Mouse (Mus musculus) MEL (cell line): ENCODE measurements around the gene H1fnt. TPM values are rescaled to one million over a fixed set of nuclear protein-coding genes. Genes with fewer than 3 reads are reported as not detected.

ENCODE experiments used
- DNase-seq: peaks from one replicate; pipeline ENCODE4 v3.0.0; 2011; ENCODE audit warnings: low read depth, low spot score
- H3K27ac ChIP-seq: 2 replicates; pipeline ENCODE4 v1.5.1; 2012; ENCODE audit warnings: low read depth, mild to moderate bottlenecking, control low read depth, low read length, moderate library complexity; ENCODE audit not compliant: control insufficient read depth
- H3K27me3 ChIP-seq, 2 experiments: fragments of 150-350 bp in 1 of 2; sonication (generic) in 1 of 2; 2 replicates each; pipeline ENCODE4 v1.6.1; 2012; ENCODE audit warnings: low read length in 2 of 2, mild to moderate bottlenecking in 2 of 2, improper control_type of control experiment in 1 of 2, moderate library complexity in 1 of 2; ENCODE audit not compliant: insufficient read depth in 2 of 2, control insufficient read depth in 1 of 2
- H3K36me3 ChIP-seq, 2 experiments: 2 replicates each; pipeline ENCODE4 v1.6.1; 2012 to 2014; ENCODE audit warnings: low read length in 2 of 2, improper control_type of control experiment in 1 of 2, inconsistent platforms in 1 of 2, mild to moderate bottlenecking in 1 of 2; ENCODE audit not compliant: insufficient read depth in 2 of 2, control insufficient read depth in 1 of 2
- H3K4me1 ChIP-seq, 2 experiments: fragments of 150-350 bp in 1 of 2; sonication (generic) in 1 of 2; 2 replicates each; pipeline ENCODE4 v1.6.1; 2012; ENCODE audit warnings: low read length in 2 of 2, improper control_type of control experiment in 1 of 2, mild to moderate bottlenecking in 1 of 2; ENCODE audit not compliant: insufficient read depth in 2 of 2, control insufficient read depth in 1 of 2
- H3K4me3 ChIP-seq, 2 experiments: fragments of 150-350 bp in 1 of 2; sonication (generic) in 1 of 2; 2 replicates each; pipeline ENCODE4 v1.5.1; 2012; ENCODE audit warnings: low read depth in 2 of 2, low read length in 2 of 2, mild to moderate bottlenecking in 2 of 2, moderate library complexity in 2 of 2, control low read depth in 1 of 2, improper control_type of control experiment in 1 of 2; ENCODE audit not compliant: control insufficient read depth in 1 of 2, insufficient read depth in 1 of 2
- H3K79me2 ChIP-seq: 2 replicates; pipeline ENCODE4 v1.6.1; 2012; ENCODE audit warnings: mild to moderate bottlenecking, low read length, moderate library complexity; ENCODE audit not compliant: control insufficient read depth, poor library complexity, insufficient read depth
- H3K9ac ChIP-seq: 2 replicates; pipeline ENCODE4 v1.6.1; 2012; ENCODE audit warnings: low read depth, mild to moderate bottlenecking, control low read depth, low read length, moderate library complexity; ENCODE audit not compliant: control insufficient read depth, poor library complexity, severe bottlenecking
- H3K9me3 ChIP-seq: fragments of 150-350 bp; sonication (generic); replicated peaks from 2 replicates; pipeline ENCODE4 v1.6.1; 2012; ENCODE audit warnings: mild to moderate bottlenecking, low read length, improper control_type of control experiment, moderate library complexity; ENCODE audit not compliant: insufficient read depth
- BHLHE40 ChIP-seq: IDR thresholded peaks from 2 replicates; pipeline ENCODE4 v1.6.1; 2012; ENCODE audit warnings: low read depth, mild to moderate bottlenecking, inconsistent platforms, low read length, improper control_type of control experiment, borderline replicate concordance
- CHD1 ChIP-seq: IDR thresholded peaks from 2 replicates; pipeline ENCODE4 v1.6.1; 2012; ENCODE audit warnings: low read depth, mild to moderate bottlenecking, inconsistent platforms, low read length, improper control_type of control experiment
- CHD2 ChIP-seq: IDR thresholded peaks from 2 replicates; pipeline ENCODE4 v1.6.1; 2011; ENCODE audit warnings: low read length, improper control_type of control experiment
- CTCF ChIP-seq, 3 experiments: IDR thresholded peaks in 2 of 3; conservative IDR thresholded peaks in 1 of 3; 2 replicates each; pipeline ENCODE4 v1.5.1; 2011 to 2012; ENCODE audit warnings: low read length in 3 of 3, low read depth in 2 of 3, mild to moderate bottlenecking in 2 of 3, improper control_type of control experiment in 1 of 3, inconsistent platforms in 1 of 3, mixed read lengths in 1 of 3, moderate library complexity in 1 of 3; ENCODE audit not compliant: control insufficient read depth in 1 of 3, insufficient read depth in 1 of 3, poor library complexity in 1 of 3, severe bottlenecking in 1 of 3
- E2F4 ChIP-seq: IDR thresholded peaks from 2 replicates; pipeline ENCODE4 v1.6.1; 2011; ENCODE audit warnings: low read depth, low read length, improper control_type of control experiment, borderline replicate concordance
- ETS1 ChIP-seq: IDR thresholded peaks from 2 replicates; pipeline ENCODE4 v1.6.1; 2012; ENCODE audit warnings: low read depth, mild to moderate bottlenecking, inconsistent platforms, low read length, improper control_type of control experiment, moderate library complexity
- GABPA ChIP-seq: IDR thresholded peaks from 2 replicates; pipeline ENCODE4 v1.6.1; 2012; ENCODE audit warnings: low read depth, mild to moderate bottlenecking, inconsistent platforms, low read length, improper control_type of control experiment, moderate library complexity
- HCFC1 ChIP-seq: IDR thresholded peaks from 2 replicates; pipeline ENCODE4 v1.6.1; 2012; ENCODE audit warnings: low read depth, mild to moderate bottlenecking, inconsistent platforms, low read length, improper control_type of control experiment, moderate library complexity
- MAFK ChIP-seq: IDR thresholded peaks from 2 replicates; pipeline ENCODE4 v1.6.1; 2011; ENCODE audit warnings: low read depth, mild to moderate bottlenecking, low read length, improper control_type of control experiment, borderline replicate concordance
- MAX ChIP-seq: IDR thresholded peaks from 2 replicates; pipeline ENCODE4 v1.6.1; 2011; ENCODE audit warnings: low read length, improper control_type of control experiment
- MAZ ChIP-seq: IDR thresholded peaks from 2 replicates; pipeline ENCODE4 v1.6.1; 2012; ENCODE audit warnings: low read depth, mild to moderate bottlenecking, inconsistent platforms, low read length, improper control_type of control experiment
- MEF2A ChIP-seq: IDR thresholded peaks from 2 replicates; pipeline ENCODE4 v1.6.1; 2014; ENCODE audit warnings: low read depth, mild to moderate bottlenecking, inconsistent platforms, low read length, improper control_type of control experiment; ENCODE audit not compliant: poor library complexity, insufficient replicate concordance, severe bottlenecking; ENCODE audit errors: extremely low read depth
- MXI1 ChIP-seq: IDR thresholded peaks from 2 replicates; pipeline ENCODE4 v1.6.1; 2011; ENCODE audit warnings: mild to moderate bottlenecking, low read depth, low read length, improper control_type of control experiment
- NELFE ChIP-seq: IDR thresholded peaks from 2 replicates; pipeline ENCODE4 v1.6.1; 2011; ENCODE audit warnings: low read depth, low read length, improper control_type of control experiment
- NRF1 ChIP-seq: IDR thresholded peaks from 2 replicates; pipeline ENCODE4 v1.6.1; 2014; ENCODE audit warnings: low read depth, mild to moderate bottlenecking, inconsistent platforms, low read length, improper control_type of control experiment, moderate library complexity; ENCODE audit not compliant: poor library complexity, insufficient read depth, severe bottlenecking
- POLR2A ChIP-seq, 2 experiments: IDR thresholded peaks; 2 replicates each; pipeline ENCODE4 v1.6.1; 2011 to 2012; ENCODE audit warnings: low read length in 2 of 2, mild to moderate bottlenecking in 2 of 2, control low read depth in 1 of 2, improper control_type of control experiment in 1 of 2, low read depth in 1 of 2, moderate library complexity in 1 of 2; ENCODE audit not compliant: control insufficient read depth in 1 of 2, insufficient read depth in 1 of 2, poor library complexity in 1 of 2
- RAD21 ChIP-seq: IDR thresholded peaks from 2 replicates; pipeline ENCODE4 v1.6.1; 2011; ENCODE audit warnings: mild to moderate bottlenecking, low read depth, low read length, improper control_type of control experiment
- RCOR1 ChIP-seq: IDR thresholded peaks from 2 replicates; pipeline ENCODE4 v1.6.1; 2012; ENCODE audit warnings: low read depth, mild to moderate bottlenecking, inconsistent platforms, low read length, improper control_type of control experiment
- SIN3A ChIP-seq: IDR thresholded peaks from 2 replicates; pipeline ENCODE4 v1.6.1; 2012; ENCODE audit warnings: low read length, improper control_type of control experiment, inconsistent platforms
- SMC3 ChIP-seq: IDR thresholded peaks from 2 replicates; pipeline ENCODE4 v1.6.1; 2011; ENCODE audit warnings: low read depth, low read length, improper control_type of control experiment
- TBP ChIP-seq: IDR thresholded peaks from 2 replicates; pipeline ENCODE4 v1.8.0; 2011; ENCODE audit warnings: low read depth, low read length, improper control_type of control experiment
- UBTF ChIP-seq: IDR thresholded peaks from 2 replicates; pipeline ENCODE4 v1.6.1; 2012; ENCODE audit warnings: low read depth, mild to moderate bottlenecking, inconsistent platforms, low read length, improper control_type of control experiment, moderate library complexity, borderline replicate concordance; ENCODE audit not compliant: insufficient read depth
- USF1 ChIP-seq: IDR thresholded peaks from 2 replicates; pipeline ENCODE4 v1.6.1; 2014; ENCODE audit warnings: low read depth, mild to moderate bottlenecking, inconsistent platforms, low read length, improper control_type of control experiment, moderate library complexity
- USF2 ChIP-seq, 2 experiments: IDR thresholded peaks; 2 replicates each; pipeline ENCODE4 v1.6.1; 2011 to 2012; ENCODE audit warnings: improper control_type of control experiment in 2 of 2, low read length in 2 of 2, borderline replicate concordance in 1 of 2, inconsistent platforms in 1 of 2, low read depth in 1 of 2, mild to moderate bottlenecking in 1 of 2; ENCODE audit not compliant: insufficient read depth in 1 of 2
- ZNF384 ChIP-seq: IDR thresholded peaks from 2 replicates; pipeline ENCODE4 v1.6.1; 2012; ENCODE audit warnings: low read depth, mild to moderate bottlenecking, inconsistent platforms, low read length, improper control_type of control experiment
- polyA plus RNA-seq, 2 experiments: library from polyadenylated mRNA; stranded (reverse) in 1 of 2; unstranded in 1 of 2; fragments of >175 nt in 1 of 2; fragments of >200 nt in 1 of 2; gene quantifications; 2 replicates each; pipeline versions ENCODE4 v1.2.1 to v1.2.4; 2012; ENCODE audit warnings: low replicate concordance in 2 of 2, low read depth in 1 of 2; ENCODE audit not compliant: insufficient read length in 2 of 2, insufficient read depth in 1 of 2, missing spikeins in 1 of 2
- total RNA-seq: library from RNA; depleted of rRNA; stranded (reverse); fragments of 300-350 nt; gene quantifications from 2 replicates; pipeline ENCODE4 v1.2.3, GENCODE M21; 2012; rRNA removed

Gene H1fnt
- not detected in 2 replicates for total RNA-seq
- polyA plus RNA-seq = not detected

- no peak for DNase-seq
- TF ChIP-seq RAD21 (no peak), POLR2A (IDR thresholded peaks at IDR 0.05; ENCODE audit: control insufficient read depth in 1 of 2, insufficient read depth in 1 of 2, low read depth in 1 of 2, low read length in 2 of 2, poor library complexity in 1 of 2) (no peak), HCFC1 (no peak), CTCF (IDR thresholded peaks at IDR 0.05 in 2 of 3, conservative IDR thresholded peaks at IDR 0.05 in 1 of 3; ENCODE audit: control insufficient read depth in 1 of 3, insufficient read depth in 1 of 3, low read depth in 2 of 3, low read length in 3 of 3, poor library complexity in 1 of 3, severe bottlenecking in 1 of 3) (no peak), MAX (no peak), UBTF (no peak), SMC3 (no peak), GABPA (no peak), CHD1 (no peak), NRF1 (no peak), MAFK (no peak), TBP (no peak), RCOR1 (no peak), E2F4 (no peak), MXI1 (no peak), USF2 (IDR thresholded peaks at IDR 0.05; ENCODE audit: borderline replicate concordance in 1 of 2, insufficient read depth in 1 of 2, low read depth in 1 of 2, low read length in 2 of 2) (no peak)
- TF ChIP-seq, all 39 proteins: peak for 0
- Histone ChIP-seq H3K27me3 (peaks cover 9 to 11% of the 10 kb centered on the region in 2 experiments), H3K4me3 (no peak within 1 kb of the TSS), H3K4me1 (no peaks in the 10 kb centered on the region), H3K36me3 (no peaks in the 10 kb centered on the region), H3K27ac (no peak within 1 kb of the TSS), H3K9ac (no peak within 1 kb of the TSS), H3K79me2 (no peaks in the 10 kb centered on the region), H3K9me3 (no peaks in the 10 kb centered on the region)
Observed at GRCm38 (mm10) chr15:98257193-98257592, at the start of gene H1fnt. H1fnt (minus strand) TSS chr15:98257293.

DNA sequence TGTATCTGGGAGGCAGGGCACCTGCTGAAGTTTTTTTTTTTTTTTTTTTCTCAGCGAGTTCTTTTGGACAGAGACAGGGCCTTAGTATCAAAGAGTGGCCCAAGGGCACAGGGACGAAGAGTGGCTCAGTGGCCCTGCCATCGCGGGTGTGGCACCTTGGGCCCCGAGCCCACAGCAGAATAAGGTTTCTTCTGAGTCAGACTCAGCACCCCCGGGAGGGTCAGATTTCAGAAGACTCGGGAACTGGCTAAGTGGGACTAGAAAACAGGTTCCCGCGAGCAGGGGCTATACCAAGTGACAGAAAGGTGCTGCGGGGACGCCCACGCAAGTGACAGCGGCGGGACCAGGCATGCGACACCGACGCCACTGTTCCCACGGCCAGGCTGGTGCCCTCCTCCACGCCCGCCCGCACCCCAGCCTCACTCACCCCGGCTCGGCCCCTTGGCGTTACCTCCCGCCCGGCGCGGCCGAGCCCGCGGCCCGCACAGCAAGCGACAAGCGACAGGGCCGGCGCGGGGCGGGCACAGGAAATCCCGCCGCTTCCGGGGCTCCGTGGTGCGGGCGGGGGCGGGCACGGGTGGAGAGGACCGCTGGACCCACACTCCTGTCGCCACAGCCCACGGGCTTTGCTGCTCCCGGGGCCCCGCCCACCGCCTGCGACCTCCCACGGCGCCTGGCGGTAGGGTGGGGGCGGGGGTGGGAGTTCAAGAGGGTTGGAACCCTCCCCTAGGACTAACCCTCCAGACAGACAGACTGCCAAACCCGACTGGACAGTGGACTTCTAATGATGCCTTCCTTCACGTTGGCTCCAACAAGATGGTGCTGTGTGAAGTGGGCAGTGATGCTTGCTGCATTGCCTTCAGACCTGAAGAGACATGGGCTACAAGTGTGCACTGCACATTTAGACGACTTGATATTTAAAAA, 38.8 kb upstream of the H1fnt start, which contains the start of gene Zfp641:
TSS of gene Zfp641 (minus strand) at position 534 of the 924 bp plus-strand sequence.
- Histone ChIP-seq H3K4me1 (no peaks in the 10 kb centered on the region), H3K27me3 (no peaks in the 10 kb centered on the region), H3K4me3 (no peak within 1 kb of the TSS), H3K79me2 (no peaks in the 10 kb centered on the region), H3K27ac (no peak within 1 kb of the TSS), H3K36me3 (no peaks in the 10 kb centered on the region), H3K9me3 (no peaks in the 10 kb centered on the region), H3K9ac (no peak within 1 kb of the TSS)
- no peak for DNase-seq
- TF ChIP-seq CHD2 (no peak), ETS1 (no peak), MAX (no peak), MXI1 (no peak), POLR2A (IDR thresholded peaks at IDR 0.05; ENCODE audit: control insufficient read depth in 1 of 2, insufficient read depth in 1 of 2, low read depth in 1 of 2, low read length in 2 of 2, poor library complexity in 1 of 2) (no peak), NRF1 (no peak), USF1 (no peak), NELFE (no peak), BHLHE40 (no peak), SIN3A (no peak), CTCF (IDR thresholded peaks at IDR 0.05 in 2 of 3, conservative IDR thresholded peaks at IDR 0.05 in 1 of 3; ENCODE audit: control insufficient read depth in 1 of 3, insufficient read depth in 1 of 3, low read depth in 2 of 3, low read length in 3 of 3, poor library complexity in 1 of 3, severe bottlenecking in 1 of 3) (no peak), MAZ (no peak), ZNF384 (no peak), RAD21 (no peak), MEF2A (no peak), MAFK (no peak), E2F4 (no peak)
